Mouse (Mus musculus): ENCODE data around the gene Ammecr1. TPM values are rescaled to one million over a fixed set of nuclear protein-coding genes. Genes with fewer than 3 reads are reported as not detected.

Gene Ammecr1
- polyA plus RNA-seq, 1 experiment from 2014 or later = 6.4 TPM

- Histone ChIP-seq H3K4me1 (ENCODE audit: control insufficient read depth, low read depth, low read length) (no peaks in the 10 kb centered on the region), H3K9ac (ENCODE audit: low read depth, low read length) (no peak overlapping the region), H3K36me3 (ENCODE audit: control insufficient read depth, insufficient read depth) (no peaks in the 10 kb centered on the region), H3K9me3 (replicated peaks; ENCODE audit: control insufficient read depth, low read length) (no peaks in the 10 kb centered on the region), H3K4me3 (ENCODE audit: low read depth, low read length) (no peak overlapping the region), H3K27ac (ENCODE audit: low read length) (no peak overlapping the region), H3K27me3 (ENCODE audit: control insufficient read depth, insufficient read depth, low read depth, low read length) (no peaks in the 10 kb centered on the region), H3K4me2 (ENCODE audit: low read depth, low read length) (no peak overlapping the region)
- 46% methylated on average over 9 of the region's 9 CpGs for WGBS (ENCODE audit: insufficient replicate concordance)
- ATAC-seq (ENCODE audit: low read depth) = no peak
Measured at GRCm38 (mm10) chrX:142808411-142808810, 158.1 kb downstream of the Ammecr1 start.

- Histone ChIP-seq H3K27me3 (ENCODE audit: control insufficient read depth, insufficient read depth, low read depth, low read length) (no peaks in the 10 kb centered on the region), H3K9me3 (replicated peaks; ENCODE audit: control insufficient read depth, low read length) (no peaks in the 10 kb centered on the region), H3K9ac (ENCODE audit: low read depth, low read length) (no peak overlapping the region), H3K27ac (ENCODE audit: low read length) (no peak overlapping the region), H3K4me3 (ENCODE audit: low read depth, low read length) (no peak overlapping the region), H3K4me2 (ENCODE audit: low read depth, low read length) (no peak overlapping the region), H3K4me1 (ENCODE audit: control insufficient read depth, low read depth, low read length) (no peaks in the 10 kb centered on the region), H3K36me3 (ENCODE audit: control insufficient read depth, insufficient read depth) (no peaks in the 10 kb centered on the region)
- ATAC-seq (ENCODE audit: low read depth) = no peak
- 57% methylated on average over 10 of the region's 10 CpGs for WGBS (ENCODE audit: insufficient replicate concordance)
Measured at GRCm38 (mm10) chrX:142806620-142807061, 159.9 kb downstream of the Ammecr1 start.

GRCm38 (mm10) chrX:142806126-142806525 lies 160.4 kb downstream of the Ammecr1 start:
- 70% methylated on average over 6 of the region's 6 CpGs for WGBS (ENCODE audit: insufficient replicate concordance)
- Histone ChIP-seq H3K4me2 (ENCODE audit: low read depth, low read length) (no peak overlapping the region), H3K9ac (ENCODE audit: low read depth, low read length) (no peak overlapping the region), H3K27me3 (ENCODE audit: control insufficient read depth, insufficient read depth, low read depth, low read length) (no peaks in the 10 kb centered on the region), H3K9me3 (replicated peaks; ENCODE audit: control insufficient read depth, low read length) (no peaks in the 10 kb centered on the region), H3K4me1 (ENCODE audit: control insufficient read depth, low read depth, low read length) (no peaks in the 10 kb centered on the region), H3K4me3 (ENCODE audit: low read depth, low read length) (no peak overlapping the region), H3K27ac (ENCODE audit: low read length) (no peak overlapping the region), H3K36me3 (ENCODE audit: control insufficient read depth, insufficient read depth) (no peaks in the 10 kb centered on the region)
- no peak for ATAC-seq (ENCODE audit: low read depth)

GRCm38 (mm10) chrX:142804596-142804995 lies 161.9 kb downstream of the Ammecr1 start:
- Histone ChIP-seq H3K27ac (ENCODE audit: low read length) (no peak overlapping the region), H3K27me3 (ENCODE audit: control insufficient read depth, insufficient read depth, low read depth, low read length) (no peaks in the 10 kb centered on the region), H3K4me2 (ENCODE audit: low read depth, low read length) (no peak overlapping the region), H3K9ac (ENCODE audit: low read depth, low read length) (no peak overlapping the region), H3K4me1 (ENCODE audit: control insufficient read depth, low read depth, low read length) (no peaks in the 10 kb centered on the region), H3K36me3 (ENCODE audit: control insufficient read depth, insufficient read depth) (no peaks in the 10 kb centered on the region), H3K4me3 (ENCODE audit: low read depth, low read length) (no peak overlapping the region), H3K9me3 (replicated peaks; ENCODE audit: control insufficient read depth, low read length) (no peaks in the 10 kb centered on the region)
- WGBS (ENCODE audit: insufficient replicate concordance) = 72% methylated on average over 3 of the region's 3 CpGs
- ATAC-seq (ENCODE audit: low read depth) = no peak

Small RNA genes lying within 50 kb of the gene (microRNA-seq; reads per million reads assigned to microRNA genes)
- not detected for gene Gm44351

Other genes with a start within 250 kb of the Ammecr1 start
- 0.02 TPM in 1 of 2 replicates, not detected in the other for gene Rtl9, start 132.9 kb upstream of the Ammecr1 start, polyA plus RNA-seq (2015; fragmentation: Nextera tagmentation; extraction: Ambion mirVana)

Measured in liver, embryonic 16.5 days (tissue).